Mouse (Mus musculus) stomach, postnatal 0 days (tissue): ENCODE results near the gene Slit1.

Source experiments
- CTCF ChIP-seq: IDR thresholded peaks from 2 replicates; pipeline ENCODE4 v1.5.1; 2016; ENCODE audit warnings: antibody characterized with exemption, low read depth, mild to moderate bottlenecking, moderate library complexity
- EP300 ChIP-seq: optimal IDR thresholded peaks from 2 replicates; pipeline ENCODE3; 2016; ENCODE audit warnings: antibody characterized with exemption

DNA sequence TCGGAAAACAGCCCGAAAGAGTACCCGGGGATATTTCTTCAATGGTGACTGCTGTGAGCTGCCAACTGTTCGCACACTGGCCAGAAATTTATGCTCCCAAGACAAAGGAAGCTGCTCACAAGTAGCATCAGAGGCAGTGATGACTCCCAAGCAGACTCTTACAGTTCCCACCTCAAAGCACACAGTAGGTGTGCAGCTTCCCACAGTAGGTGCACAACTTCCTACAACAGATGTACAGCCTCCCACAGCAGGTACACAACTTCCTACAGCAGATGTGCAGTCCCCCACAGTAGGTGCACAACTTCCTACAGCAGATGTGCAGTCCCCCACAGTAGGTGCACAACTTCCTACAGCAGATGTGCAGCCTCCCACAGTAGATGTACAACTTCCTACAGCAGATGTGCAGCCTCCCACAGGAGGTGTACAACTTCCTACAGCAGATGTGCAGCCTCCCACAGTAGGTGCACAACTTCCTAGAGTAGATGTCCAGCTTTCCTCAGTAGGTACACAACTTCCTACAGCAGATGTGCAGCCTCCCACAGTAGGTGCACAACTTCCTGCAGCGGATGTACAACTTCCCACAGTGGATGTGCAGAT is 160.4 kb downstream of the Slit1 start:
- TF ChIP-seq CTCF: no peak
- no peak for TF ChIP-seq EP300
